Mouse (Mus musculus) embryonic facial prominence, embryonic 12.5 days (tissue): ENCODE results near the gene Zfp385b. TPM values are rescaled to one million over a fixed set of nuclear protein-coding genes. Genes with fewer than 3 reads are reported as not detected.

Experiments
- ATAC-seq: fragments of 200-750 bp; cut with Nextera tagmentation; 2 replicates; pipeline ENCODE4 v1.8.0; 2017; ENCODE audit not compliant: insufficient number of reproducible peaks, insufficient read depth, low FRiP score, low TSS enrichment
- H3K27ac ChIP-seq: fragments of 300-500 bp; sonication (generic); 2 replicates; pipeline ENCODE4 v1.5.1; 2016; ENCODE audit warnings: mild to moderate bottlenecking
- H3K27me3 ChIP-seq: fragments of 300-500 bp; sonication (generic); 2 replicates; pipeline ENCODE4 v1.6.1; 2016; ENCODE audit warnings: mild to moderate bottlenecking, moderate library complexity
- H3K36me3 ChIP-seq: fragments of 300-500 bp; sonication (generic); 2 replicates; pipeline ENCODE4 v1.6.1; 2016; ENCODE audit warnings: mild to moderate bottlenecking
- H3K4me1 ChIP-seq: fragments of 300-500 bp; sonication (generic); 2 replicates; pipeline ENCODE4 v1.6.1; 2016
- H3K4me2 ChIP-seq: fragments of 300-500 bp; sonication (generic); replicated peaks from 2 replicates; pipeline ENCODE4 v1.6.1; 2016; ENCODE audit warnings: mild to moderate bottlenecking, moderate library complexity
- H3K4me3 ChIP-seq: fragments of 300-500 bp; sonication (generic); 2 replicates; pipeline ENCODE4 v1.5.1; 2016; ENCODE audit warnings: mild to moderate bottlenecking
- H3K9ac ChIP-seq: fragments of 300-500 bp; sonication (generic); 2 replicates; pipeline ENCODE4 v1.6.1; 2016; ENCODE audit warnings: mild to moderate bottlenecking, moderate library complexity
- H3K9me3 ChIP-seq: fragments of 300-500 bp; sonication (generic); 2 replicates; pipeline ENCODE4 v1.6.1; 2016; ENCODE audit warnings: mild to moderate bottlenecking, moderate library complexity
- WGBS: fragments of 180-500 bp; shearing (Covaris S2); methylation state at CpG from one replicate; pipeline ENCODE4 v1.1.7; 2016; 5-methylcytosine and 5-hydroxymethylcytosine counted together
- polyA plus RNA-seq: library from polyadenylated mRNA; unstranded; fragments of >200 nt; fragmentation: Nextera tagmentation; extraction: Ambion mirVana; gene quantifications from 2 replicates; pipeline ENCODE4 v1.2.1, GENCODE M21; 2016

Gene Zfp385b
- polyA plus RNA-seq, 1 experiment from 2014 or later, result 3.6 TPM

DNA sequence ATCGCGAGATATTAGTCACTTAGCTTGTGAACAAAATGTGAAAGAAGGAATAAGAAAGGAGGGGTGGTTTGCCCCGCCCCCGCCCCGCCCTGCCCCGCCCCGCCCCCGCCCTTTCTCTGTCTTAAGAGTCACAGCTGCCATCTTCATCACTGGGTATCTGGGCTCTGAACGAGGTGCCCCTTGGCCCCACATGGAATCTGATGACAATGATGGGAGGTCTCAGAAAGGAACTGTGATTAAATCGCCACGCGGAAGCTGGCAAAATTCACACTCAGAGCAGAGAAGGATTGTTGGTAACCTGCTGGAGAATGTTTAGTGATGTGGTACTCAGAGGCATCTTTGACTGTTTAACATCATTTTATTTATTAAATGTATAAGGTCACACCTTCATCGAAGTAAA lies 417.1 kb downstream of the Zfp385b start:
- Histone ChIP-seq H3K9me3 (no peaks in the 10 kb centered on the region), H3K36me3 (no peaks in the 10 kb centered on the region), H3K9ac (no peak overlapping the region), H3K4me2 (peak overlapping the region; percentile 48), H3K4me1 (peaks cover 6% of the 10 kb centered on the region; the same call in 1 of the 2 replicates), H3K27me3 (no peaks in the 10 kb centered on the region), H3K27ac (no peak overlapping the region), H3K4me3 (peak overlapping the region; percentile 18)
- no peak for ATAC-seq
- 24% methylated on average over 13 of the region's 13 CpGs for WGBS

DNA sequence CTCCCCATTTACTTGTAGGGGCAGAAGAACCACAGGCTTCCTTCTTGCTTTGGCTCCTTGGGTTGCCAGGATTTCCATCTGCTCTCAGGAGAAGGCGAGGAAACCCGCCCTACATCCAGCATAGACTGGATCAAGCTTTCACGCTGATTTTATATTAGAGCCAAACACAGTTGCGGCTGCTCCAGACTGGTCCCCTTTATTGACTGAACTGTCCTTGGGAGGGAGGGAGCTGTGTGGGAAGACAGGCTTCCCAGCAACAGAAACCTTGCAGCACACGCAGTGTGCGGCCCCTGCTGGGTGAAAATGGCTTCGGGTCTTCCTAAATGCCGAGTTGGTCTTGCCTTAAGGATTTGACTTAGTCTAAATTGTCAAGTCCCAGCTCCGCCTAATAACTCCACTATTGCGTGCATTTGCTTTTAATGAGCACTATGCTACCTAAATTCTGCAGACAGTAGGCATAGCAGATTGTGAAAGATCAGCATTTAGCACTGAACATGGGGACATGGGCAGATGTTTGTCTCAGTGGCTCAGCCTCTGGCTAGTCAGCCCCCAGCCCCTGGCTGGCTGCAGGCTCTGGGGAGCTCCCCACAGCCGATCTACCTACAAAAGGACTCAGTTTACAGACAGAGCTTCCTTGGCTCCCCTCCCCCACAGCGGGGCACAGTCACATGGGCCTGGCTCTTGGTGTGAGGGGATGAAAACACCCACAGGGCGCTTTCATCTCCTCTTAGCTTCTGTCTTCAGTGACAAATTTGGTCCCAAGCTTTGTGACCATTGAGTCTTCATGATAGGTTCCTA lies 417.8 kb downstream of the Zfp385b start:
- WGBS, result 6% methylated on average over 13 of the region's 13 CpGs
- Histone ChIP-seq H3K27ac (no peak overlapping the region), H3K9me3 (no peaks in the 10 kb centered on the region), H3K36me3 (no peaks in the 10 kb centered on the region), H3K4me3 (peak overlapping the region; percentile 18), H3K27me3 (no peaks in the 10 kb centered on the region), H3K4me2 (peak overlapping the region; percentile 48), H3K9ac (peak overlapping the region; percentile 1), H3K4me1 (peaks cover 6% of the 10 kb centered on the region; the same call in 1 of the 2 replicates)
- ATAC-seq, result peak; percentile 43

DNA sequence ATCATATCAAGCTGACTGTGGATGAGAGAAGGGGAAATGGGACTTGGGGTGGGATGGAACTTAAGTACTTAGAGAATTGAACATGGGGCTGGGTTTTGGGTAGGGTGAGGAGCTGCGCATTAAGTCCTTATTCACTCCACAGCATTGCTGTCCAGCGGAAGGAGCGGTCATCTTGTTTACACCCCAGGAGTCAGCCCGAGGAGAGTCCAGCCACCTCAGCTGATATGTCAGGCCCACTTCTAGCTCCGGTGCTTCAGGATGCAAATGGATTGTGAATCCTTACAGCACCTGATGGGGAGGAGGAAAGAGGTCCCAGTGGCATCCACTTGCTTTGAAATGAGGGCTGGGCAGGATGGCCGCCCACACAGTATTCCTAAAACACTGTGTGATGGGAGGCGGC lies 425.6 kb downstream of the Zfp385b start:
- no peak for ATAC-seq
- Histone ChIP-seq H3K27ac (no peak overlapping the region), H3K27me3 (no peaks in the 10 kb centered on the region), H3K4me2 (no peak overlapping the region), H3K36me3 (no peaks in the 10 kb centered on the region), H3K4me1 (no peaks in the 10 kb centered on the region), H3K4me3 (no peak overlapping the region), H3K9ac (no peak overlapping the region), H3K9me3 (no peaks in the 10 kb centered on the region)
- 93% methylated on average over 7 of the region's 7 CpGs for WGBS

DNA sequence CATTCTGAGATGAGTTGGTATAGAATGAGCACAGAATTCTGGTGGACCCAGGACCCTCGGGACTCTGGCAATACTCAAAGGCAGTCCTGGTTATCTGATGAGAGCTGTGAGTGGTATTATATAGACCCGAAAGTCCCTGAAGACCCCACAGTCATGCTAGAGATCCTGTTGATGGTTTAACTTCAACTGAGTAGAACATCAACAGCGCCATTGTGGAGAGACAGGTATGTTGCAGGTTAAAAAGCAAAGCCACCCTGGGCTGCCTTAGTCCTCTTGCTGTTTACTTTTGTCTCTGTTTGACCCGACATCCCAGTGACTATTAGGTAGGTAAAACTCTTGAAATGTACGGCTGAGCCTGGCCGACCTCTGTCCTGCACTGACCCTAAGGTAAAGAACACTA lies 431.3 kb downstream of the Zfp385b start:
- H3K9ac ChIP-seq, result no peak overlapping the region
- H3K27me3 ChIP-seq, result no peaks in the 10 kb centered on the region
- H3K9me3 ChIP-seq, result no peaks in the 10 kb centered on the region
- no peaks in the 10 kb centered on the region for H3K36me3 ChIP-seq
- H3K4me2 ChIP-seq, result no peak overlapping the region
- no peak for ATAC-seq
- H3K27ac ChIP-seq, result no peak overlapping the region
- 81% methylated on average over 6 of the region's 6 CpGs for WGBS
- H3K4me1 ChIP-seq, result no peaks in the 10 kb centered on the region
- no peak overlapping the region for H3K4me3 ChIP-seq

DNA sequence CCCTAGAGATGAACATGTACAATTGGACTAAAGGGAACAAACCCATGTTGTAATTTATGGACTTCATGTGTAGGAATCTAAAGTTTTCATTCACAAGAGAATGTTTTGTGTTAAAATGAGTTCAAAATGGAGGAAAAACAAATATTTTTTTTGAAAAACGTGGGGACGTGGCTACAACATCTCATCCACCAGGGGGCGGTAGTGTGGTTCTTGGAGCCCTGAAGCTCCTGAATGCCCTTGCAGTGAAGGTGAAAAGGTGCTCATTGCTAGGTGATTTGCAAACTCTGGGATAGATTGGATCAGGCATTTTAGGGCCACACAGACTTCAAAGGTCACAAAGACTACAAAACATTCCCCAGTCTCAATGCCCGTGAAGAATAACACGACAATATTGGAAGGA lies 432.9 kb downstream of the Zfp385b start:
- Histone ChIP-seq H3K4me3 (no peak overlapping the region), H3K9ac (no peak overlapping the region), H3K27ac (no peak overlapping the region), H3K27me3 (no peaks in the 10 kb centered on the region), H3K4me2 (no peak overlapping the region), H3K9me3 (no peaks in the 10 kb centered on the region), H3K4me1 (no peaks in the 10 kb centered on the region), H3K36me3 (no peaks in the 10 kb centered on the region)
- no peak for ATAC-seq
- WGBS, result 21% methylated on average over 5 of the region's 5 CpGs

DNA sequence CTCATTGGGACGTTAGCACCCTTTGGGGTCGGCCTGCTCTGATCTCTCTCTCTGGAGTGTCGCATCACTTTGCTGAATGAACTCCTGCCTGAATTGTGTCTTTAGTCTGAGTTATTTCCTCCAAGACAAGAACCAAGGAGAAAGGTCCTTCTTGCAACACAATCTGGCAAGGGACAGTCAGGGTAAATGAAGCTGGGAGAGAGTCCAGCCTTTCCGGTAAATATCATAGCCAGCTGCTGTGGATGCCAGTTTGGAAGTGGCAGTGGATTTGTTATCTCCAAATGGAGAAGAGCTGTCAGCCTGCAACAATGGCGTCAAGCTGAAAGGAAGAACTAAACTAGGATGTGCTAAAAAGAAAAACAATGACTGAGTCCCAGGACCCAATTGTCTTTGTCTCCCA lies 436.7 kb downstream of the Zfp385b start:
- ATAC-seq, result no peak
- no peaks in the 10 kb centered on the region for H3K9me3 ChIP-seq
- H3K9ac ChIP-seq, result no peak overlapping the region
- H3K4me3 ChIP-seq, result no peak overlapping the region
- no peak overlapping the region for H3K4me2 ChIP-seq
- no peaks in the 10 kb centered on the region for H3K36me3 ChIP-seq
- no peaks in the 10 kb centered on the region for H3K4me1 ChIP-seq
- no peak overlapping the region for H3K27ac ChIP-seq
- no peaks in the 10 kb centered on the region for H3K27me3 ChIP-seq
- WGBS, result 89% methylated on average over 5 of the region's 5 CpGs

DNA sequence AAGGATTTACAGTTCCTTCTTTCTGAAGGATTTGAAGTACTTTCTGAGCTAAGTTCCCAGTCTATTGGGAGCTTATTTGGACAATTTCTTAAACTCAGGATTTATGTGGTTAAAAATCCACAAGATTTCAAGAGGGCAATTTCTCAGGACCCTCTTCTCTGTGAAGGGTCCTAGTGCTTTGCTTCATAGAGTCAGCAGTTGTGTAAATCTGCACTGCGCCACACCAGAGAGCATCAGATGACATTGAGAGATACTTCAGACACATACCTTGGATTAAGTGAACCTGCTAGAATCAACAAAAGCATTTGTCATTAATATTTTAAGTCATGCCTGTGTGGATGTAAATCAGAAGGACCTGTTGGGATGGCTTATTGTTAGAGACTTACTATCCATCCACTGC lies 439.5 kb downstream of the Zfp385b start:
- no peak overlapping the region for H3K4me2 ChIP-seq
- no peaks in the 10 kb centered on the region for H3K36me3 ChIP-seq
- no peak overlapping the region for H3K4me3 ChIP-seq
- H3K27ac ChIP-seq, result no peak overlapping the region
- H3K27me3 ChIP-seq, result no peaks in the 10 kb centered on the region
- H3K9me3 ChIP-seq, result no peaks in the 10 kb centered on the region
- H3K4me1 ChIP-seq, result 0 out of 2 replicates have a peak, but pooled peaks cover 3% of the 10 kb centered on the region
- 90% methylated on average over 1 of the region's 1 CpGs for WGBS
- no peak for ATAC-seq
- no peak overlapping the region for H3K9ac ChIP-seq

DNA sequence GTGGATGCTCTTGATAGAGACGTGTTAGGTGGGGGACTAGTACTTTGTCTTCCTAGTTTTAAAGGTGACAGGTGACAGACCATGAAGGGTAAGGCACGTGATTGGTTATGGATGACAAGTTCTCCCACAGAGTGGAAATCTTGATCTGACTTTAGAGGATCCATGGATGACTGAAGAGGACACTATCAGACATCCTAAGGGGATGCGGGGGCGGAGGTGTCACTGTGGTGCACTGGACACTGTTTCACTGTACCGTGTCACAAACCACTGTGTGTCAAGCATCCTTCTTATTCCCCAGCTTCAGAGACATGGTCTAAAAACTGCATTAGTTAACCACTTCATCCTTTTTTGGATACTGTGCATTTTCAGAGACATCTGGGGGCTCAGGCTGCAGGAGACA lies 440.1 kb downstream of the Zfp385b start:
- Histone ChIP-seq H3K27me3 (no peaks in the 10 kb centered on the region), H3K4me2 (no peak overlapping the region), H3K27ac (no peak overlapping the region), H3K9ac (no peak overlapping the region), H3K4me3 (no peak overlapping the region), H3K9me3 (no peaks in the 10 kb centered on the region), H3K4me1 (0 out of 2 replicates have a peak, but pooled peaks cover 3% of the 10 kb centered on the region), H3K36me3 (no peaks in the 10 kb centered on the region)
- WGBS, result 92% methylated on average over 5 of the region's 5 CpGs
- ATAC-seq, result no peak

DNA sequence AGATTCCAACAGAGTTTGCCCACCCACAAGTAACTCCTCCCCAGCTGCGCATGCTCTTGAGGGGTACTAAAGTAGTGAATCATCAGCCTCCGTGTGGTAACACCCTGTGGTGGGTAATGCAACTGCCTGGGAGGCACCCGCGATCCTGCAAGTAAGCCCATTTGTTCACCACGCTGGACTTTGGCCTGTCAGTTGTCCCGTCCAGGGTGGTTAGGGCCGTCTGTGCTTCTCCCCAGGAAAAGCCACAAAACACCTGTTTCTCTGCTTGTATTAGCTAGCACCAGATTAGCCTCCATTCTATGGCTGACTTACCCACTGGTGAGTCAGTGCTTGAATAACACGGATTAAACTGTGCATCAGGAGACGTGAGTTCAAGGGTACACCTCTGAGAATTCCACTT lies 442.6 kb downstream of the Zfp385b start:
- no peak overlapping the region for H3K9ac ChIP-seq
- 80% methylated on average over 9 of the region's 9 CpGs for WGBS
- no peaks in the 10 kb centered on the region for H3K9me3 ChIP-seq
- no peaks in the 10 kb centered on the region for H3K27me3 ChIP-seq
- no peak overlapping the region for H3K4me3 ChIP-seq
- H3K4me2 ChIP-seq, result no peak overlapping the region
- 0 out of 2 replicates have a peak, but pooled peaks cover 3% of the 10 kb centered on the region for H3K4me1 ChIP-seq
- ATAC-seq, result no peak
- H3K27ac ChIP-seq, result no peak overlapping the region
- H3K36me3 ChIP-seq, result no peaks in the 10 kb centered on the region

DNA sequence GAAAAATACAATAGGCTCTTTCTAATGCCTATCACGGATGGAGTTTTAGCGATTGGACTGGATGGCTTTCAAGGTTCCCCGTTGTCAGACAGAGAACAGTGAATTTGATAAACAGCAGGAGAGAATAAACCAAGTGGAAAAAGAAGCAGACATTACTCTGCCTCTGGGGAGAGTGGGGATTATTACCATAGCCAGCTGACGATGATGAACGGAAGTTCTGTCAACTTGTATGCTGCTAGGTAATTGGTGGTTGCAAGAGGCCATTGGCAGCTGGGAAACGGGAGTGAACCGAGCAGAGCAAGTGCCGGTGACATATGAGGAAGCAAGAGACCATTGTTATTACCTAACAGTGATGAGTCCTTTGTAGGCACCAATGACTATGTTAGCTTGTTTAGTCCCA lies 444.3 kb downstream of the Zfp385b start:
- no peak overlapping the region for H3K4me2 ChIP-seq
- H3K4me1 ChIP-seq, result 0 out of 2 replicates have a peak, but pooled peaks cover 3% of the 10 kb centered on the region
- no peaks in the 10 kb centered on the region for H3K27me3 ChIP-seq
- H3K4me3 ChIP-seq, result no peak overlapping the region
- H3K36me3 ChIP-seq, result no peaks in the 10 kb centered on the region
- no peaks in the 10 kb centered on the region for H3K9me3 ChIP-seq
- no peak for ATAC-seq
- no peak overlapping the region for H3K27ac ChIP-seq
- 67% methylated on average over 8 of the region's 8 CpGs for WGBS
- no peak overlapping the region for H3K9ac ChIP-seq

DNA sequence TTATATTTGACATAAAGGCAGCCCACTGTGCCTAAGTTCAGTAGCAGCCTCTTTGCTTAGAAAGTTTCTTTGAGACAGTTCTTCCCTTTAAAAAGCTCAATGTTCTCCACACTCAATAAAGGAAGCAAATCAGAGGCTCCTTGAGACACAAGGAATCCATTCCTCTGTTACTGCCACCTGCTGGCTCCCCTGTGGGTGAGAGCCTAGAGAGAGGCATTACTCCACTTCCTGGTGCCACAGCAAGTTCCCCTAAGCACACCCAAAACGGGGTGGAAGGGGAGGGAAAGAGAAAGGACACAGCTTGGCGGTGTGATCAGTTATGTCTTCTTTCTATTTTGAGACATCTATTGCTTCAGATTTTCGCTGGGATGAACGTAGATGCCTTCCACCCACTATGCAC lies 450.3 kb downstream of the Zfp385b start:
- Histone ChIP-seq H3K27ac (no peak overlapping the region), H3K4me1 (no peaks in the 10 kb centered on the region), H3K4me2 (no peak overlapping the region), H3K9ac (no peak overlapping the region), H3K27me3 (no peaks in the 10 kb centered on the region), H3K4me3 (no peak overlapping the region), H3K36me3 (no peaks in the 10 kb centered on the region), H3K9me3 (no peaks in the 10 kb centered on the region)
- WGBS, result 70% methylated on average over 4 of the region's 4 CpGs
- no peak for ATAC-seq
